Mouse (Mus musculus) ES-E14 (cell line): Measurements from ENCODE around the gene Gm20532. TPM values are rescaled to one million over a fixed set of nuclear protein-coding genes. Genes with fewer than 3 reads are reported as not detected.

Experiments used
- DNase-seq: peaks from one replicate; pipeline ENCODE4 v3.0.0-alpha.2; 2013; ENCODE audit warnings: low read depth, low spot score
- H3K27ac ChIP-seq: 2 replicates; pipeline ENCODE4 v1.5.1; 2012; ENCODE audit warnings: low read depth, mild to moderate bottlenecking, low read length, moderate library complexity, mixed read lengths; ENCODE audit not compliant: poor library complexity, insufficient read depth, severe bottlenecking
- H3K36me3 ChIP-seq: 2 replicates; pipeline ENCODE4 v1.6.1; 2012; ENCODE audit warnings: mild to moderate bottlenecking, low read length, moderate library complexity, mixed read lengths; ENCODE audit not compliant: control insufficient read depth, poor library complexity, insufficient read depth, severe bottlenecking
- H3K4me1 ChIP-seq, 2 experiments: fragments of 150-350 bp in 1 of 2; sonication (generic) in 1 of 2; 2 replicates each; pipeline ENCODE4 v1.6.1; 2012; ENCODE audit warnings: low read length in 2 of 2, mild to moderate bottlenecking in 1 of 2, mixed read lengths in 1 of 2; ENCODE audit not compliant: control insufficient read depth in 2 of 2, insufficient read depth in 2 of 2, poor library complexity in 1 of 2
- H3K4me3 ChIP-seq, 2 experiments: fragments of 150-350 bp in 1 of 2; sonication (generic) in 1 of 2; 2 replicates each; pipeline ENCODE4 v1.5.1; 2012; ENCODE audit warnings: low read length in 2 of 2, low read depth in 1 of 2, mild to moderate bottlenecking in 1 of 2, mixed read lengths in 1 of 2; ENCODE audit not compliant: insufficient read depth in 1 of 2, poor library complexity in 1 of 2, severe bottlenecking in 1 of 2
- H3K9ac ChIP-seq: 2 replicates; pipeline ENCODE4 v1.6.1; 2012; ENCODE audit warnings: low read depth, mild to moderate bottlenecking, low read length, mixed read lengths; ENCODE audit not compliant: poor library complexity, insufficient read depth, severe bottlenecking
- H3K9me3 ChIP-seq: fragments of 150-350 bp; sonication (generic); 2 replicates; pipeline ENCODE4 v1.6.1; 2012; ENCODE audit warnings: low read depth, mild to moderate bottlenecking, low read length; ENCODE audit not compliant: control insufficient read depth, insufficient read depth
- CHD2 ChIP-seq: IDR thresholded peaks from 2 replicates; pipeline ENCODE4 v1.6.1; 2014; ENCODE audit warnings: mild to moderate bottlenecking, low read depth, low read length, inconsistent platforms
- HCFC1 ChIP-seq: IDR thresholded peaks from 2 replicates; pipeline ENCODE4 v1.6.1; 2012; ENCODE audit warnings: low read length, inconsistent platforms, borderline replicate concordance; ENCODE audit not compliant: insufficient read depth
- MAFK ChIP-seq: IDR thresholded peaks from 2 replicates; pipeline ENCODE4 v1.6.1; 2014; ENCODE audit warnings: mild to moderate bottlenecking, low read depth, low read length, inconsistent platforms; ENCODE audit not compliant: insufficient read depth
- ZC3H11A ChIP-seq: IDR thresholded peaks from 2 replicates; pipeline ENCODE4 v1.6.1; 2012; ENCODE audit warnings: low read depth, mild to moderate bottlenecking, inconsistent platforms, low read length, borderline replicate concordance
- ZNF384 ChIP-seq: IDR thresholded peaks from 2 replicates; pipeline ENCODE4 v1.6.1; 2012; ENCODE audit warnings: low read depth, low read length, inconsistent platforms
- in situ Hi-C, 2 experiments: fragments of 600-800 bp; cut with MboI; formaldehyde crosslinking; loops; one replicate each; pipeline ENCODE4 v1.15.1; 2025; ENCODE audit warnings: low sequenced_read_pairs in 2 of 2, inconsistent platforms in 1 of 2; ENCODE audit not compliant: unreplicated experiment in 2 of 2
- total RNA-seq: library from RNA; depleted of rRNA; stranded (reverse); fragments of 300-350 nt; gene quantifications from 2 replicates; pipeline ENCODE4 v1.2.3, GENCODE M21; 2012

Gm20532 gene
- total RNA-seq, 1 experiment: not detected

- Histone ChIP-seq H3K4me3 (no peak overlapping the region), H3K4me1 (peaks cover 2 to 25% of the 10 kb centered on the region in 2 experiments; a peak in 2 of 4 replicates), H3K36me3 (peaks cover 9% of the 10 kb centered on the region), H3K9me3 (no peaks in the 10 kb centered on the region), H3K27ac (no peak overlapping the region), H3K9ac (no peak overlapping the region)
- TF ChIP-seq ZC3H11A (no peak), HCFC1 (no peak), CHD2 (no peak), MAFK (no peak), ZNF384 (no peak)
- in situ Hi-C loops: no loop called here
- no peak for DNase-seq
Observed at GRCm38 (mm10) chr2:26599965-26600364, 13.5 kb downstream of the Gm20532 start.

- no peak for TF ChIP-seq MAFK
- no peak for TF ChIP-seq ZNF384
- TF ChIP-seq HCFC1: no peak
- peaks cover 6% of the 10 kb centered on the region for H3K36me3 ChIP-seq
- DNase-seq: no peak
- in situ Hi-C loops: no loop called here
- peaks cover 2 to 26% of the 10 kb centered on the region in 2 experiments; a peak in 2 of 4 replicates for H3K4me1 ChIP-seq
- H3K9ac ChIP-seq: no peak overlapping the region
- H3K9me3 ChIP-seq: no peaks in the 10 kb centered on the region
- no peak overlapping the region for H3K4me3 ChIP-seq
- H3K27ac ChIP-seq: no peak overlapping the region
Observed at GRCm38 (mm10) chr2:26600664-26601063, 14.2 kb downstream of the Gm20532 start.

- Histone ChIP-seq H3K4me1 (peaks cover 2 to 27% of the 10 kb centered on the region in 2 experiments; a peak in 2 of 4 replicates), H3K9me3 (no peaks in the 10 kb centered on the region), H3K4me3 (no peak overlapping the region), H3K27ac (no peak overlapping the region), H3K36me3 (peaks cover 4% of the 10 kb centered on the region; the same call in 1 of the 2 replicates), H3K9ac (no peak overlapping the region)
- no peak for DNase-seq
- in situ Hi-C loops: no loop called here
- no peak for TF ChIP-seq ZNF384
- TF ChIP-seq CHD2: no peak
- no peak for TF ChIP-seq MAFK
Observed at GRCm38 (mm10) chr2:26601595-26601994, 15.2 kb downstream of the Gm20532 start.

GRCm38 (mm10) chr2:26602631-26603030 is 16.2 kb downstream of the Gm20532 start:
- no peak overlapping the region for H3K27ac ChIP-seq
- no peaks in the 10 kb centered on the region for H3K9me3 ChIP-seq
- in situ Hi-C loops: no loop called here
- H3K36me3 ChIP-seq: no peaks in the 10 kb centered on the region; the same call in 1 of the 2 replicates
- H3K4me3 ChIP-seq: peak overlapping the region; percentile 88 to 98; a peak in 3 of 4 replicates
- TF ChIP-seq MAFK: no peak
- no peak for TF ChIP-seq ZC3H11A
- TF ChIP-seq CHD2: no peak
- no peak for TF ChIP-seq ZNF384
- TF ChIP-seq HCFC1: no peak
- peak overlapping the region; percentile 93; the same call in 1 of the 2 replicates for H3K9ac ChIP-seq
- no peak for DNase-seq
- H3K4me1 ChIP-seq: peaks cover 2 to 33% of the 10 kb centered on the region in 2 experiments; a peak in 3 of 4 replicates

- peaks cover 2 to 33% of the 10 kb centered on the region in 2 experiments; a peak in 3 of 4 replicates for H3K4me1 ChIP-seq
- H3K4me3 ChIP-seq: peak overlapping the region; percentile 88 to 98
- DNase-seq: no peak
- in situ Hi-C loops: no loop called here
- H3K9ac ChIP-seq: peak overlapping the region; percentile 93
- H3K9me3 ChIP-seq: no peaks in the 10 kb centered on the region
- no peak for TF ChIP-seq HCFC1
- no peak for TF ChIP-seq CHD2
- TF ChIP-seq MAFK: no peak
- TF ChIP-seq ZNF384: no peak
- no peak for TF ChIP-seq ZC3H11A
- H3K27ac ChIP-seq: no peak overlapping the region; the same call in 1 of the 2 replicates
- no peaks in the 10 kb centered on the region; the same call in 1 of the 2 replicates for H3K36me3 ChIP-seq
Observed at GRCm38 (mm10) chr2:26603159-26603558, 16.7 kb downstream of the Gm20532 start.
